Mouse (Mus musculus) spleen, postnatal 36 days (tissue): ENCODE results near the gene Lgals3bp.

Experiments
- DNase-seq, 2 experiments: peaks; one replicate each; pipeline ENCODE4 v3.0.0; 2022; ENCODE audit warnings: low spot score in 2 of 2, mixed read lengths in 1 of 2

Gene Lgals3bp

DNA sequence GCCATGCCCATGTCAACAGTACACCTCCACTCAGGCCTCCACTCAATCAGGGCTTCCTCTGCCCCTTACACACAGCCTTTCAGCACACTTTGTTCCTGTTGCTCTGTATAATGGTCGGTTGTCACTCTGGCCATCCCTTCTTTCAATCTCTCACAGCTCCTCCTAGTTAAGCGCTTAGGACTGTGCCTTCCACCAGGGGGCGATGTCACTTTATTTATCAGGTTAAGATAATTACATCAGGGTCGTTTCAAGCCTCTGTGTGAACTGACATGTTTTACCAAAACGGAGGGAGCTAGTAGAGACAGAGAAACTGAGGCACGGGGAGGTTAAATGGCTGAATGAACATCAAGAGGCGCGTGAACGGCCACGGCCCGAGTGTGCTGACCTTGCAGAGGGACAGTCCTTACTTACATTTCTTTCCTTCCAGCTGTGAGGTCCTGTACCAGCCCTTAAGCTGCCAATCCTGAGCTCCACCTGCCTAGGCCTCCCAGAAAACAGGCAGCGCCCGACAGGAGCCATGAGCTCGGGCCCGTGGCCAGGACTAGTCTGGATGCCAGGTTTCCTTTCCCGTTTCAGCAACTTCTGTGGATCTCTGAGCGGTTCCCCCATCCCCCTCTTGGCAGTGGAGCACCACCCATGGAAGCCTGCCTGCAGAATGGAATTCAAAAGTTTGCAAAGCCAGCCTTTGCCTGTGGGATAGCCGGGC lies 21.5 kb upstream of the Lgals3bp start:
- peak; percentile 43 to 67 for DNase-seq

DNA sequence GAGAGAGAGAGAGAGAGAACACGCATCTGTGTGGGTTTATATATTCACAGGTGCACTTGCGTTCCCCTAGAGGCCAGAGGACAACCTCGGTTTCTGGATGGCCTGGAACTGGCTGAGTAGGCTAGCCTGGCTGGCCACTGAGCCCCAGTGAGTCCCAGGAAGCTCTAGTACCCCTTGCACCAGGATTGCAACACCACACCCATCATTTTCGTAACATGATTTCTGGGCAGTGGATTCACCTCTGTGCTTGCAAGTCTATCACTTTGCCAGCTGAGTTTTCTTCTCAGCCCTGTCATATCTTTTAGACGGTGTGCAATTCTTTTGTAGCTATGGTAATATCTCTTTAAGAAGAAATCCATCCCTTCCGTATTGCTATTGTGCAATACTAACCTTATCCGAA lies 18.4 kb upstream of the Lgals3bp start:
- DNase-seq: no peak

DNA sequence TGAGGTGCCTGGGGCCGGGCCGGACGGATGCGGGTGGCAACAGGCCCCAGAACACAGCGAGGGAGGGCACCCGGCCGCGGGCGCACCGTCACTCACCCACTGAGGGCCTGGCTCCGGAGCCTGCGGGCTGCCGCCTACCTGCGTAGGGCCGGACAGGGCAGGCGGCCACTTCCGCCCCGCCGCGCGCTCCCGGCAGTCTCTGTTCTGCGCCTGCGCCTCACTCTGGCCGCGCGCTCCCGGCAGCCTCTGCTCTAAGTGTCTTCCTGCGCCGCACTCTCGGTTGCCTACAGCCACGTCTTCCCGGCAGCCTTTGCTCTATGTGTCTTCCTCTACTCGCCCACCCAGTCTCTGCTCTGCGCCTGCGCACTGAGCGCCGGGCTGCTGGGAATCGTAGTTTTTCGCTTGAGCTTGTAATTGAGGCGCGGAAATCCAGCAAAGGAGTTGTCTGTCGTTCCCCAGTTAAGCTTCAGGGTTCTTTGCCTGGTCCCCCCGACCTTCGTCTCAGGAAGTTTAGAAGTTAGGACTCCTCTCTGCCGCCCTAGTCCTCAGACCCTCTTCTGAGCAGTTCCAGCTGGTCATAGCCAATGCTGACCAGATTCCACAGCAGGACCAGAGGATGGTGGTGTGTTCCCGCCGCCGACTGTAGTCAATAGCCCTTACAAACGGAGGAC lies 17.1 kb upstream of the Lgals3bp start, which contains the start of gene Cant1:
Gene Cant1, minus strand, starts transcription at position 253 of the 671 bp plus-strand sequence.
- DNase-seq: peak; percentile 99

DNA sequence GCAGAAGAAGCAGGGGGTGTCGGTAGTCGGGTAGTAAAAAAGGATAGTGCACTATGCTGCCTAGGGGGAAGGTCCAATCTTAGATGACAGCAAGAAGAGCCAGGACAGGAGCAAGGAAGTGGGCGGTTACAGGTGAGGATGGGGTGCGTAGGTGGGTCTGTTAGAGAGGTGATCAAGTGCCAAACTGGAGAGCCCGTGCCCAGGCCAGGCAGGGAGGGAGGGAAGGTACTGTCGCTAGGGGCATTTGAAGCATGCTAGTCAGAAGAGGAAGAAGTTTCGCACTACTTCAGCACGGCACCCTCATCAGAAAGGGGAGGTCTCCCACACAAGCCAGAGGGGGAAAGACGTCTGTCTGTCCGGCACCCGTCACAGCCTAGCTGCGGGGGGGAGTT lies 16.5 kb upstream of the Lgals3bp start:
- DNase-seq: no peak

DNA sequence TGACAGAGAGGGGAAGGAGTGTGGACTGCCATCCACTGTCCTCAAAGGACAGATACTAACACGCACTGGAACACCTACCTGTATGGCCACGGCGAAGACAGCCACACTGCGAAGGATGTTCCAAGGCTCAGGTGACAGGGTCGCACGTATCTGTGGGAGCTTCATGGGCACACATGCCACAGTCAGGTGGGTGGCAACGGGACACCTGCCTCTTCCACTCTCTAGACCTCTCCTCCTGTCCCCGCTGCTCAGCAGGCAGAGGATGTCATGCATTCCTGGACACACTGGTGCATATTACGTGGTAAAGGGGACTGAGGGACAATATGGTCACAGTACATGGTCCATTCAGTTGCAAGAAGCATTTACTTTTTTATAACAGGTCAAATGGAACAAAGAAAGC lies 15.6 kb upstream of the Lgals3bp start:
- no peak for DNase-seq

DNA sequence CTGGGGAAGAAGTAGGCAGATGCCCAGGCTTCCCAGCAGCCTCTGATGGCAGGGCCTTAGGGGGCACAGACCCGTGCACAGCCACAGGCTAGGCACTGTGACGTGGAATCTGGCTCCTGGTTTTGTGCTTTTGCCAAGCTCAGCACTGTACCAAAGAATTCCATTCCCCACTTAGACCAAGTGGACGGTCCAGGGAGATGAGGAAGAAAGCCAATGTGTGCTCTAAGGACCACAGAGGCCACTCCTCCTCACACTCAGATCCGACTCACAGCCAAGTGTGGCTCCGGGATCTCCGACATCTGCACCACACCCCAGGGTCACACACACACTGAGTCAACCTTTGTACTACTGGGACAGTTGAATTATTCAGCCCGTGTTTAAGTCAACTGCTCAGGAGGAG lies 14.2 kb upstream of the Lgals3bp start:
- no peak for DNase-seq

DNA sequence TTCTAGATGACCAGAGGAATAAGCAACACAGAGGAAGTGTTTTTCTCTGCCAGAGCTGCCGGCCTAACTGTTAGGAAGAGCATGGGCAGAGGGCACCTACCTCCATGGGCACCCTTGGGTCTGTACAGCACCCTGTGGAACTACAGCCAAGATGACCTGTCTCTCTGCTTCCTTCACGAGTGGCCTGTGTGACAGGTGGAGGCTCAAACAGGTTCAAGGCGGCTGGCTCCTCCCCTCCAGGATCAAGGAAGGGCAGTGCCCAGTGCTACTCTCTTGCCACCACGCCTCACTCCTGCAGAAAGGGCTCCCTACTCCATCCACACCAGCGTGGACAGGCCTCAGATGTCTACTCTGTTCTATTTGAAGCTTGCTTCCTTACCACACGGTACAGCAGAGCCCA lies 13.7 kb upstream of the Lgals3bp start:
- DNase-seq: no peak

DNA sequence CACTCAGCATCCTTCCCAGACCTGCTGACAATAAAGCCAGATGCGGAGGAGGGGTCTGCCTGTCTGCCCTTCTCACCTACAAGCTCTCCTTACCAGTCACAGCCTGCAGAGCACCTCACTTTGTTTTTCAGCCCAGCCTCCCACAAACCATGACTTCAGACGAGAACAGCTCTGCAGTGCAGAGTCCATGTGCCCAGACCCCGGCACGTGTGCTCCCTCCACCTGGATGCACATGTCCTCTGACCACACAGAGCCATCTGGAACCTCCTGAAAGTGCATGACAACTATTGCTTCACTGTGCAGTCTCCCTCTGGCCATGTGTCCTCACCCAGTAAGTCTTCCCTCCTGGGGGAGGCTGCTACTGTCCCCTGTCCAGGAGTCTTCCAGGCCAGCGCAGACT lies 12.4 kb upstream of the Lgals3bp start:
- no peak for DNase-seq

DNA sequence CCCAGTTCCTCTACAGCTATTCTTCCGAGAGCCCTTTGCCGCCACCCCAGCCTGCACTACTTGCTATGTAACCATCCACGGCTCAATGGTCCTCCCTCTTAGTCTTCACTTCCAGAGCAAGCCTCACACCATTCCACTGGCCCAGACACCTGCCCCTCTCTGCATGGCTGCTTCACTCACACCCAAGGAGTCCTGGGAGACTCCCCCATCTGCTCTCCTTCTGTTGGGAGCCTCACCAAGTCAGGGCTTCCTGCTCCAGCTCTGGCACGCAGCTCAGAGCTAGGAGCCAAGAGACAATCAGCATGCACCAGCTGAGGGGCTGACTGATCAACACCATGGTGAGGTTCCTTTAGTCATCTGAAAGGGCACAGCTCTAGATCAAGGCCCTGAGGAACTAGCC lies 11.2 kb upstream of the Lgals3bp start:
- DNase-seq: no peak

DNA sequence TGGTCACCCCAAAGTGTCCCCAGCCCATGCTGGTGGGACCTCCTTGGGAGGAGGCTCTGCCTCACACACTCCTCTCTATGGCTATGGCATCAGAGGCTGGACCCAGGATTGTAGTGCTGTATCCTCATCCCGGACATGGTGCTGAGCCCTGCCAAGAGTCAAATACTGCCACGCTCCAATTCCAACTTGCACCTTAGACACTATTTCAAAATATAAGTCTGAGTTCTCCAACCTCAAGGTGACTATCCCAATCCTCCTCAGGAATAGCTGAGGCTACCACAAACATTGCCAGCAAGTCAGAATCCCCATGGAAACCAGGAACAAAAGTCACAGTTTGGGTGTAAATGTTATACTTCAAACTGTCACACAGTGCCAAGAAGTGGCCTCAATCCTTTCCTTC lies 10.7 kb upstream of the Lgals3bp start:
- DNase-seq: no peak

DNA sequence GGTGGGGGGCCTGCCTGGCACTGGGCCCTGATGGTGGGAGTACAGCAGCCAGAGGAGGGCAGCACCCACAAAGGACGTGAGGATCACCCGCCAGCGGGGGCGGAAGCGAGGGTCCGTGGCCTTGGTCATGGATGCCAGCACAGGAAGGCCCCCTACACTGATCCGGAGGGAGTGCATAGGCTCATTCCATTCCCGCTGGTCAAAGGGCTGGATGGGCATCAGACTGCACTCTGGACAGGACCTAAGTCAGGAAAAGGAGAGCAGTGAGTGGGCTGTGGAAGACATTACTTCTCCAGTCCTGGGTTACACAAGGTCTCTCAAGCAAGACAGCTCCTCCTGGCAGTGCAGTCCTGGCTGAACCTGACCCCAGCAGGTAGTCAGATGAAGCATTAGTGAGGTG lies 9.4 kb upstream of the Lgals3bp start:
- no peak for DNase-seq

DNA sequence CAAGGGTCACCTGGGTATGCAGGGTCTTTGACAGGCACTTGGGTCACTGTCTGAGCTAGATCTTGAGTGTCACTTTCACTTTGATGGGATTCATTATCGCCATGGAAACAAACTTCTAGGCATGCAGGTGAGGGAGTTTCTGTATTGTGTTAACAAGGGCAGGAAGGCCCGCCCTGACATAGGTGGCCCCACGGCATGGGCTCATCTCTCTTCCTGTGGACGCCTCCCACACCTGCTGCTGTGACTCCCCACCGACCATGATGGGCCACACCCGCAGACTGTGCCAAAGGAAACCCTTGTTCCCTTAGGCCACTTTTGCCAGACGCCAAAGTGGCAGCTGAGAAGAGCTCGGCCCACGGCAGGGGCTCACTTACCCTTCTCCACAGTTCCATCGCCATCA lies 8.6 kb upstream of the Lgals3bp start:
- DNase-seq: no peak

DNA sequence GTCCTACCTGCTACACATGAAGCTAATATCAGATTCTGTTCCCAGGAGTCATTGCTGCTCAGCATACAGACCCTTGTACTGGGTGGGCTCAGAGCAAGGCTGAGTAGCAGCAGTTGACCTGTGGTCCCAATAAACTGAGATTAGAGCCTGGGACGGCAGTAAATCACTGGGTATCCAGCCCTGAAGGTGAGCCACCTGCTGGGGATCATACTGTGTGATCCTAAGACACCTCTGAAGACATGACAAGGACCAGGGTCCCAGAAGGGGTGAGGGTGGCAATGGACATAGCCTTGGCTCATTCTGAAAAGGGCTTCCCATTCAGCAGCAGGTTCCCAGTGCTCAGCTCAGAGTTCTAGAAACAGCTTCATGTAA lies 8.2 kb upstream of the Lgals3bp start:
- no peak for DNase-seq

DNA sequence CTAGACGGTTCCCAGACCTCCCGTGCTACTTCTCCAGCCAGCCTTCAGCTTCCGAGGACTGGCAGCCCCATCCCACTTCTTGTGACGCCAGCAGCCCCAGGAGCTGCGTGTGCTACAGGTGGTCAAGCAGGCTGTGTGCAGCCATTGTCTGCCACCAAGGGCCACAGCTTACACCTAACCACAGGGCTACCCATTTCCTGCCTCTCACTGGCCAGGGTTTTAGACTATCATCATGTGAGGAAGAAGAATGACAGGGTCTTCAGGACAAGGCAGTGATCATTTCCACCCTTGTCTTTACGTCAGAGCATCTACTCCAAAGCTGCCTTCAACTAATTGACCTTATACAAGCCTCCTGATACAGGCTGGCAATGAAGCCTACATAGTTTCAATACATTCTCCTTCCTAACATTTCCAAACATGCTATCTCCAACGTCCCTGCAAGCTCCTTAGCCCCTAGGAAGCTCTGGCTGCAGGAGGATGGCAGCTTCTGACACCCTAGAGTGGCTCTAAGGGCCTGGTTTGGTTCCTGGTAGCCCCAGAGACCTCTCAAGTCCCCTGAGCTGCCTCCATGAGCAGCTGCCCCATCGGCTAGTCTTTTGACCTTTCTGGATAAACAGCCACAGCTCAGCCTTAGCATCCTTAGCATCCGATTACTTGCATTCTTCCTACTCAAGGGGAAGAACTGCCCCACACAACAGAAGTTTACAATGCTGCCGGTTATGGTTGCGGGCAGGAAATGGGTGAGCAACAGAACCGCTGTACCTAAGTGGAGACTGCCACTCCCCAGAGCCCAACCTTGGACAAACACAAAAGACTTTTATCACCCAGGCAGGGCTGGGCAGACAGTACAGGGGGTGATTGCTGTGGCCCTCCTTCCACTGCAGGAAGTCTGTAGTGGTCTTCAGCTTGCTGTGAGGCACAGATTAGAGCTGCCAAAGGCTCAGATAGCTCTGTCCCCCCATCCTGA lies 7.5 kb upstream of the Lgals3bp start:
- DNase-seq: no peak

DNA sequence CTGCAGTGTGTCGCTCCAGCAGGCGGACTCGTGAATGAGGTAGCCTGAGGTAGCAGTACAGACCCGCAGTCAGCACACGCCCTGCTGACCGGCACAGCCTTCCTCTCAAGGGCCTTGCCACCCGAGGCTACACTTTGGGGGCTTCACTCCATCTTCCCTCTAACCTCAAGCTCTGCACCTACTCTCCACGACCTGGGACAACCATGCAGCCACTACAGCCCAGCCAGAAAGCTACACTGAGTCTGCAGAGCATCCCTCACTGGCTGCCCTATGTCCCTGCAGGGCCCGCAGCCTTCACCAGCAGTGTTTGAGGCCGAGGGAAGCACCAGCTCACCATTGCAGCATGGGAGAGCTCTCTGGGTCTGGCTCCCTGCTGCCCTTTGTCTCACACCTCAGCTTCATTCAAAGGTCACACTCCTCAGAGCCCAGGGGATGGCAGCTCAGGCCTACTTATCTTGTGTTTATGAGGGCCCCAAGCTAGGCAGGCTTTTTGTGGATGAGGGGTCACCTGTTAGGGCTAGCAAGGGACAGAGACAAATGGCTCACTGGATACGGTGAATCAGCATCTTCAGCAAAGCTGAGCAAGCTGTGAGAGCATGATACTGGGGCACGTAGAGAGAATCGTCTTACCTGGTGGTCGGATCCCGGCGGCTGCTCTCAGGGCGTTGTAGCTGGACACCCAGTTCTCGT lies 6.3 kb upstream of the Lgals3bp start:
- DNase-seq: no peak

DNA sequence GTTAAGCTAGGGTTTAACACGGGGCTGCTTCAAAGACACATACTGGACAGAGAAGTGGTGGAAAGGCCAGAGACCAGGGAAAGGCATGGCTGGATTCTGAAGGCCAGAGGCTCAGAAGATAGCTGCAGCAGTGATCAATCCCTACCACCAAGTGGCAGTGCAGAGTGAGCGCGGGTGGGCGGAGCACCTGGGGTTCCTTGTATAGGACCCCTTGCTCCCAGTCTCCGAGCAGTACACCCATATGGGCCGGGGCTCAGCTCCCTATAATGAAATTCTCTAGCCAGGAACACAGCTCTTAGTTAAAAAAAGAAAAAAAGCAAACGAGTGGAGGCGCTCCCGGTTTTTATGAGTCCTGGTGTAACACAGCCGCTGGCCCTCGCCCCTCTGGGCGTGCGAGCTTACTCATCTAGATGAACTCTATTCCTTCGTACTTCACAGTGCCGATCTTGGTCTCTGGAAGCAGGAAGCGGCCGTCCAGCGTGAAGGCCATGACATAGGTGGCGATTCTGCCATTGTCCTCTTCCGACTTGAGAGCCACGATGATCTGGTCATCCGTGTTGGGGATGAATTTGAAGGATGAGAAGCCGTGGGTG lies 5.5 kb upstream of the Lgals3bp start:
- no peak for DNase-seq

DNA sequence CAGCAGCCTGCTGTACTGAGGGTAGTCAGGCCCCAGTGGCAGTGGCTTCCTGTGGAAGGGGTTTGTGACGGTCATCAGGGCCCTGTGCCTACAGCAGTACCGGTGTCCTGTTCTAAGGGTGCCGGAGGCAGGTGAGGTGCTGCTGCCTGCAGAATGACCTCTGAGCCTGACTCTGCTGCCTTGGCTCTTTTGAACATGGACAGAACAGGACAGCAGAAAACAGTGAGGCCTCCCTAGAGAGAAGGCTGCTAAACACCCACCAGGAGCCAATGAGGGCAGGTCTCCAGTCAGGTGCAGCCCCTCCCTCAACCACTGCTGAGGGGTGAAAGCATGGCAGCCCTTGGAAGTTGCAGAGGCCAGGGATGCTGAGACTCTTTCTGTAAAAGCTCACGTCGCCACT lies 4.6 kb upstream of the Lgals3bp start:
- no peak for DNase-seq

DNA sequence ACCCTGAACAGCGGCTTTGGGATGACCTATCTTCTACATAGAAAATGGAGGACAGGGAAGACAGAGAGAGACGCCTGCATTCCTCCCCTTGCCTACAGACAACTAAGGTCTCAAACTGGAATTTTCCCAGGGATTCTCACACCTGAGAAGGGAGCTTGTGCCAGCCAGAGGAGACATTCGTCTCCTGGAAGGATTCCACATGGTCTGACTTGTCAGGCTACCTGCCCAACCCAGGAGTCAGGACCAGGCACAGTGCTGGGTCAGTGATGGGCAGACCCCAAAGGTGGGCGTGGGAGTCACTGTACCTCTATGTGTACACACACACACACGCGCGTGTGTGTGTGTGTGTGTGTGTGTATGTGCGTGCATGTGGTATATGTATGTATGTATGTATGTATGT lies 3.4 kb upstream of the Lgals3bp start:
- DNase-seq: no peak

DNA sequence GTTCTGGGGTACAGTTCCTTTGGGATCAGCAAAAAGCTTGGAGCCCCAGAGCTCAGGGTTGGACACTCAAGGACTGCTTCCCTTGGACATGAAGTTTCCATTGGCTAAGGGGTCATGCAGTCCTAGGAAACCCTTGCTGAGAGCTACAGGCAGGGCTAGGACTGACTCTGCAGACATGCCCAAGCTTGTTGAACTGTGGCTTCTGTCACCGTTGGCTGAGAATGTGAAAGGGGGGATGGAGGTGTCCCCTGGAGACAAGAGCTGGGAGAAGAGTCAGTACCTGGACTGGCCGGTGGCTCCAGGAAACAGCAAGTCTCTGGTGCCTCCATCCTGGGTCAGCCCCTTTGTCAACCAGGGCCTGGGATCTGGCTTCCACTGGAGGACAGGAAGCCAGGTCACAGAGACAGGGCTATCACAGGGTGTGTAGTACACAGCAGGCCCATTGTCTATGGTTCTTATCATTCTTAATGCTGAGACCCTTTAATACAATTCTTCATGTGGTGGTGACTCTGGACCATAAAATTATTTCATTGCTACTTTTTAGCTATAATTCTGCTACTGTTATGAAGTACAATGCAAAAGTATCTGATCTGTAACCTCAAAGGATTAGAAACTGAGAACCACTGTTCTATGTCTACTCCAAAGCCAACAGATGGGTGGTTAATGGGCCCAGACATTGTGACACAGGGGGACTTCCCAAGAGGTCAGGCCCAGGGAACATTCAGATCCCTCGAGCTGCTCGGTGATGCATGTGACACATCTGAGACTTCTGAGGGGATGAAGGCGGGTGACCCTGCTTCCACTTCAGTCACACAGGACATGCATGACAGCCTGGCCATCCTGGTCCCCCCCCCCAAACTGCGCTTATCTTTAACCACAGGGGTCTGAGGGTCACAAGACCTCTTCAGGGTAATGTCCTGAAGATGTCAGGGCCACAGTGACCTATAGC lies 2.3 kb upstream of the Lgals3bp start:
- peak in 1 of 2 experiments; percentile 27 for DNase-seq

DNA sequence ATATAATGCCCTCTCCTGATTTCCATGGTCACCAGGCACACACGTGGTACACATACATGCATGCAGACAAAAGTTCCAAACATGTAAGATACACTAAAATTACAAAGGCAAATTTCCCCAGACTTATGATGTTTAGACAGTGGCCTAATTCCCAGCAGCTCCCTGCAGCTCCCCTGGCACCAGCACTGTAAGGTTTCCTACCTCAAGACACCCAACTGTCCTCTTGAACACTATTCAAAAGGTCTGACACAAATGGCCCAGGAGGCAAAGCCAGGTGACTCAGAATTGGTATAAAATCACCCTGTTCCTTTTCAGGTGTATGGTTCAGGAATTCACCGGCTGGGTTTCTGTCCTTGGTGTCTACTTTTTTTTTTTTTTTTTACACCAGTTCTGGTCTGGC lies 1.3 kb upstream of the Lgals3bp start:
- DNase-seq: no peak
